Mouse (Mus musculus) cortical plate, adult 2 months (tissue): ENCODE measurements around the gene Arhgap24. TPM values are rescaled to one million over a fixed set of nuclear protein-coding genes. Genes with fewer than 3 reads are reported as not detected.
A peak's percentile ranks its signal among the peaks of the same experiment; 100 is the strongest.
"Not testable (repeated sequence)": the region's sequence is repeated elsewhere in the genome, so short reads cannot be mapped to it uniquely, and the experiment has no call there.

Experiments
- H3K27ac ChIP-seq: fragments of 200-500 bp; 2 replicates; pipeline ENCODE4 v1.5.1; 2012; ENCODE audit warnings: low read length, control low read depth, inconsistent platforms; ENCODE audit not compliant: insufficient read depth
- H3K4me1 ChIP-seq: fragments of 200-500 bp; 2 replicates; pipeline ENCODE4 v1.6.1; 2011; ENCODE audit warnings: low read length; ENCODE audit not compliant: control insufficient read depth, insufficient read depth
- H3K4me3 ChIP-seq: fragments of 200-500 bp; 2 replicates; pipeline ENCODE4 v1.5.1; 2011; ENCODE audit warnings: mild to moderate bottlenecking, low read length, control low read depth; ENCODE audit not compliant: insufficient read depth
- CTCF ChIP-seq: fragments of 200-500 bp; IDR thresholded peaks from 2 replicates; pipeline ENCODE4 v1.5.1; 2011; ENCODE audit warnings: mild to moderate bottlenecking, control low read depth, low read length; ENCODE audit not compliant: insufficient read depth; ENCODE audit errors: extremely low read depth
- POLR2A ChIP-seq: fragments of 200-500 bp; IDR thresholded peaks from 2 replicates; pipeline ENCODE4 v1.6.1; 2011; ENCODE audit warnings: mild to moderate bottlenecking, low read length, control low read depth; ENCODE audit not compliant: insufficient read depth; ENCODE audit errors: extremely low read depth
- polyA plus RNA-seq: library from polyadenylated mRNA; depleted of rRNA; stranded (reverse); fragments of >200 nt; gene quantifications from 2 replicates; pipeline ENCODE4 v1.2.3, GENCODE M21; 2012

Gene Arhgap24
- polyA plus RNA-seq, 1 experiment, result 4.9 TPM

GRCm38 (mm10) chr5:102920199-102920598 lies 439.0 kb downstream of the Arhgap24 start:
- Histone ChIP-seq H3K4me1 (peaks cover 3% of the 10 kb centered on the region; the same call in 1 of the 2 replicates), H3K4me3 (no peak overlapping the region)
- no peak for TF ChIP-seq POLR2A
- no peak for TF ChIP-seq CTCF

GRCm38 (mm10) chr5:102926786-102927185 lies 445.6 kb downstream of the Arhgap24 start:
- H3K27ac ChIP-seq, result no peak overlapping the region
- no peaks in the 10 kb centered on the region for H3K4me1 ChIP-seq
- TF ChIP-seq CTCF (no peak), POLR2A (no peak)
- H3K4me3 ChIP-seq, result no peak overlapping the region

More at GRCm38 (mm10) chr5:102920199-102920598, 439.0 kb downstream of the Arhgap24 start:
- H3K27ac ChIP-seq, result no peak overlapping the region

- TF ChIP-seq CTCF (no peak), POLR2A (no peak)
- no peak overlapping the region for H3K27ac ChIP-seq
- H3K4me3 ChIP-seq, result no peak overlapping the region
- no peaks in the 10 kb centered on the region for H3K4me1 ChIP-seq
Measured at GRCm38 (mm10) chr5:102930161-102930560, 449.0 kb downstream of the Arhgap24 start.

GRCm38 (mm10) chr5:102943864-102944630 lies 462.9 kb downstream of the Arhgap24 start:
- H3K4me1 ChIP-seq, H3K27ac ChIP-seq, H3K4me3 ChIP-seq: not testable (repeated sequence)
- TF ChIP-seq CTCF, result peak; percentile 44; the same call in 1 of the 2 replicates

GRCm38 (mm10) chr5:102946625-102947024 lies 465.4 kb downstream of the Arhgap24 start:
- Histone ChIP-seq H3K27ac (no peak overlapping the region), H3K4me1 (peaks cover 4% of the 10 kb centered on the region), H3K4me3 (no peak overlapping the region)
- no peak for TF ChIP-seq CTCF
- no peak for TF ChIP-seq POLR2A

- Histone ChIP-seq H3K4me3 (no peak overlapping the region), H3K4me1 (peaks cover 4% of the 10 kb centered on the region), H3K27ac (no peak overlapping the region)
- TF ChIP-seq POLR2A (no peak), CTCF (no peak)
Measured at GRCm38 (mm10) chr5:102947061-102947711, 466.0 kb downstream of the Arhgap24 start.
